Mouse (Mus musculus): Measurements from ENCODE around the gene Exoc1. TPM values are rescaled to one million over a fixed set of nuclear protein-coding genes. Genes with fewer than 3 reads are reported as not detected.

The Exoc1 gene
- 54.9 and 62.4 TPM in 2 replicates for polyA plus RNA-seq (2016; fragmentation: Nextera tagmentation; extraction: Ambion mirVana)

DNA sequence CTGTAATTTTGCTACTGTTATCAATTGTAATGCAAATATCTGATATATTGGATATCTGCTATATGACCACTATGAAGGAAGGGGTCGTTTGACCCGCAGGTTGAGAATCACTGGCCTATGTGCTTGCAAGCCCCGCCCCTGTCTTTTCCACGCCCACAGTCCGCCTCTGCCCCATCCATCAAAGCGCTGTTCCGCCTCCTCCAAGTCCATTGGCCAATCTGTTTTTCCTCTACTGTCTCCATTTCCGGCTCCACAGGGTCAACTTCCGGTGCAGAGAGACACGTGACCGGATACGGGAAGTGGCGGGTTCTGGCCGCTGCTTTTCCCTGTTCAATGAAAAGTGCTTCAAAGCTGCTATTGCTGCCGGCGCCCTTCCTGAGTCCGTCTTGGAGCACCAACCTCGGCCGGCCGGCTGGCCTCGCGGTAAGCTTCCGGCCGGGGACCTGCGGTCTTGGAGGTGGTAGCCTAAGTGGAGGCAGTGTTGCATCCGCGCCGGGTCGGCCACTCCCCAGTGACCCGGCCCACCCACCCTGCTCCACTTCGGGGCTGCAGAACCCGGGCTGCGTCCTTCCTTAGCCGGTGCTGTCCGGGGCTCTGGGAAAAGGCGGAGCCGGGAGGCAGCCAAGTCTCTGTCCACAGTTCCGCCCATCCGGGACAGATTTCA, at the start of gene Exoc1:
Exoc1 (plus strand) TSS at position 272 of the 664 bp plus-strand sequence.
- ATAC-seq (ENCODE audit: low FRiP score, low read depth): peak; percentile 100

DNA sequence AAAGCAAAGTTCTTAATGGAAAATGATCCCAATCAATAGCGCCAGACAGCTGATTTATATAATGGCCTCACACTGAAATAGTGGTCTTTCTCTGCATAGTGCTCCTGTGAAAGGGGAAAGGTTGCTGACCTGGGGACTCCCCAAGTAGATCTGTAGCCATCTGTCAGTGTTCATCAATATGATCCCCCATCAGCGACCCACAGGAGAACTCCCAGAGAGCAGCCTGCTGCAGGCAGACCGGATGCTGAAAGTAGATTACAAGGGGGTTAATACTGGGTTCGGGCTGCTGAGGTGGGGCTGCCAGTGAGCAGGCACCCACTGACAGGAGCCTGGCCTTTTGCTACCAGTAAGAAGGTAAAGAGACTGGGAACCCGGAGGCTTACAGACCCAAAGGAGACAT, 45.3 kb upstream of the Exoc1 start, which contains the start of gene Gm7271:
Gm7271 (plus strand) TSS at position 230 of the 400 bp plus-strand sequence.
- no peak for ATAC-seq (ENCODE audit: low FRiP score, low read depth)
- Histone ChIP-seq H3K4me2 (replicated peaks) (no peak within 1 kb of the TSS), H3K9ac (no peak within 1 kb of the TSS), H3K36me3 (no peaks in the 10 kb centered on the region), H3K27me3 (replicated peaks) (no peaks in the 10 kb centered on the region), H3K4me3 (no peak within 1 kb of the TSS), H3K9me3 (no peaks in the 10 kb centered on the region), H3K4me1 (no peaks in the 10 kb centered on the region), H3K27ac (no peak within 1 kb of the TSS)
- WGBS: 40% methylated on average over 5 of the region's 5 CpGs

More for the DNA sequence above, at the start of gene Exoc1:
- Histone ChIP-seq H3K27ac (no peak within 1 kb of the TSS), H3K4me3 (peak within 1 kb of the TSS; percentile 88), H3K9me3 (no peaks in the 10 kb centered on the region), H3K27me3 (replicated peaks) (no peaks in the 10 kb centered on the region), H3K4me1 (peaks cover 7% of the 10 kb centered on the region), H3K4me2 (replicated peaks) (peak within 1 kb of the TSS; percentile 68), H3K9ac (peak within 1 kb of the TSS; percentile 76), H3K36me3 (peaks cover 5% of the 10 kb centered on the region; the same call in 1 of the 2 replicates)
- WGBS: under 1% methylated on average over 39 of the region's 39 CpGs

DNA sequence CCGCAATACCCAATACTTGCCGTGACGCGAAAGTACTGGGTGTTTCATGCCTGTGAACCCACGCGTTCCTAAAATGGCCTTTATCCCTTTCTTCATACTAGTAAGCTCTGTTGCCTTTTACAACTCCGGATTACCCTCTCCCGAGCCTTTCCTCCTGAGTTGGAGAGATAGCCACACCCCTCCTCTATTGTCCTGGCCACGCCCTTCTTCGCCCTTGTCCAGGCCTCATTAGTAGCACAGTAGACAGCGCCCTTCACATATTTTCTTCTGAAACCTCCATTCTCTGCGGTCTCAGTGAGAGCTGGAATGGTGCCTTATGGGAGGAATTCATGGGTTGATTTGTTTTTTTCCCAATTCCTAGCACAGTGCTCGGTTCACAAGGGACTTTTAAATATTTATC, 34.0 kb upstream of the Exoc1 start:
- no peak for ATAC-seq (ENCODE audit: low FRiP score, low read depth)
- no peaks in the 10 kb centered on the region for H3K9me3 ChIP-seq
- 72% methylated on average over 13 of the region's 13 CpGs for WGBS

DNA sequence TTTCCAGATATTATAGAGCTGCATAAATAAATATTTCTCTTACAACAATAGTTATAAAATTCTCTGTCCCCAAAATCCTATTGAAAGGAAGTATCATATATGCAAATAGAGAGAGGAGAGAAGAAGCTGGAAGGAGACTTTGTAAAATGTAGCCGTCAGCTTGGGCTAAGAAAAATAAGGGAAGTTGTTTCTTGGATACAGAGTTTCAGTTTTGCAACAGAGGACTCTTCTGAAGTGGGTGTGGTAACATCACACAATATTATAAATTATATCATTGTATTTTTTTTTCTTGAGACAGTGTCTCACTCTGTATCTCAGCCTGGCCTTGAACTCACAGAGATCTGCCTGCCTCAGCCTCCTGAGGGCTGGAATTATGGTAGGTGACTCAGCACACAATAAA, 6.7 kb upstream of the Exoc1 start:
- Histone ChIP-seq H3K36me3 (no peaks in the 10 kb centered on the region), H3K9ac (no peak overlapping the region), H3K27ac (no peak overlapping the region), H3K4me3 (no peak overlapping the region), H3K4me1 (no peaks in the 10 kb centered on the region), H3K27me3 (replicated peaks) (no peaks in the 10 kb centered on the region), H3K9me3 (no peaks in the 10 kb centered on the region), H3K4me2 (replicated peaks) (no peak overlapping the region)
- 86% methylated on average over 1 of the region's 1 CpGs for WGBS
- ATAC-seq (ENCODE audit: low FRiP score, low read depth): no peak

More for the DNA sequence above, 34.0 kb upstream of the Exoc1 start:
- H3K9ac ChIP-seq: no peak overlapping the region
- H3K4me1 ChIP-seq: no peaks in the 10 kb centered on the region
- no peak overlapping the region for H3K27ac ChIP-seq
- H3K4me2 ChIP-seq (replicated peaks): no peak overlapping the region
- no peaks in the 10 kb centered on the region for H3K36me3 ChIP-seq
- no peak overlapping the region for H3K4me3 ChIP-seq
- no peaks in the 10 kb centered on the region for H3K27me3 ChIP-seq (replicated peaks)

DNA sequence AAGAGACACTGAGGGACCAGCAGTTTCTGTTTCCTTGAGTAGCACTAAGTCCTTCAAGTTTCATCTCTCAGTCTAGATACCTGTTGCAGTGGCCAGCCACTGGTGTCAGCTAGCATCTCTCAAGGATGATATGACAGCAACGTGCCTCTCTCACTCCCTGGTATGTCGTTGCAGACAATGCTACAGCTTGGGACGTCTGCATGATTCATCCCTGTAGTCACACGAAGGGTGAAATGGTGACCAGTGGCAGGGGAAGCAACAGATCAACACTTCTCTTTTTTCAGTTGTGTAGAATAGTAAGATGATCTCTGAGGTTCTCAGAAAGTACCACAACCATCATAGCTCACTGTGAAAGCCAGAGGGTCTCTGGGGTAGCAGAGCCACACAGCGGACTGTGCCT, 4.5 kb upstream of the Exoc1 start:
- no peak overlapping the region for H3K4me3 ChIP-seq
- H3K4me1 ChIP-seq: no peaks in the 10 kb centered on the region
- ATAC-seq (ENCODE audit: low FRiP score, low read depth): no peak
- no peak overlapping the region for H3K27ac ChIP-seq
- H3K9me3 ChIP-seq: no peaks in the 10 kb centered on the region
- 80% methylated on average over 5 of the region's 5 CpGs for WGBS
- H3K27me3 ChIP-seq (replicated peaks): no peaks in the 10 kb centered on the region
- H3K4me2 ChIP-seq (replicated peaks): no peak overlapping the region
- H3K9ac ChIP-seq: no peak overlapping the region
- no peaks in the 10 kb centered on the region for H3K36me3 ChIP-seq

DNA sequence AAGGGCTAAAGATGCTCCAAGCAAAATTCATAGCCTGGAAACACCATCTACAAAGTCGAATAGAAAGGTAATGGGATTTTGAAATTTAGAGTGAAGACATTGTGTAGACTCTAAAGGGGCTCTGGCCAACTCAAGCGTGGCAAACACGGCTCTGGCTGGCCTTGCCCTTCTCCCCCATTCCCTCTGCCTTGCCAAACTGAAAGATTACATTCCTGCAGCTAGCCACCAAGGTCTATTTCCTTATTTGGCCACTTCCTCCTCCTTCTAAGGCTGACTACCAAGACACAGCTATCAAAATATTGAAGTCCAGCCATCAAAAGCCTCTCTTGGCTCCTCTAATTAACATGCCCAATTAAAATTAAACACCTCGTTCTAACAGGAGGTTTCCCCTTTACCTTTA, 4.0 kb upstream of the Exoc1 start:
- H3K4me2 ChIP-seq (replicated peaks): no peak overlapping the region
- H3K9me3 ChIP-seq: no peaks in the 10 kb centered on the region
- no peak overlapping the region for H3K9ac ChIP-seq
- no peak overlapping the region for H3K4me3 ChIP-seq
- no peak overlapping the region for H3K27ac ChIP-seq
- H3K36me3 ChIP-seq: no peaks in the 10 kb centered on the region
- peaks cover 4% of the 10 kb centered on the region for H3K4me1 ChIP-seq
- H3K27me3 ChIP-seq (replicated peaks): no peaks in the 10 kb centered on the region
- WGBS: 81% methylated on average over 4 of the region's 4 CpGs
- no peak for ATAC-seq (ENCODE audit: low FRiP score, low read depth)

DNA sequence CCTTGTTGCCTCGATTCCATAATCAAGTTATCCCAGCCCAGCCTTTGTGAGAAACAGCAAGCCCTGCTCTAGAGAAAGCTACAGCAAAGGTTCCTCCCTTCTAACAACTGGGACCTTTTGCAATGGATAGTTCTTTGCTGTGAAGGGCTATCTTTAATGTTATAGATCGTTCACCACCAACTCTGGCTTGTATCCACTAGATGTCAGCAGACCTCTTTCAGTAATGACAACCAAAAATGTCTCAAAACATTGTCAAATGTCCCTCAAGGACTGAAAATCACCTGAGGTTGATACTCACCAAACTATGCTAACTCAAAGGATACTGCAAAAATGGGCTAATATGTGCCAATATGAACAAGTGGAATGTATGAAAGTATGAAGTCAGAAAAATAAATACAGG, 3.3 kb upstream of the Exoc1 start:
- no peaks in the 10 kb centered on the region for H3K9me3 ChIP-seq
- WGBS: 62% methylated on average over 2 of the region's 2 CpGs
- no peak for ATAC-seq (ENCODE audit: low FRiP score, low read depth)
- no peaks in the 10 kb centered on the region for H3K27me3 ChIP-seq (replicated peaks)
- no peaks in the 10 kb centered on the region for H3K36me3 ChIP-seq
- H3K4me1 ChIP-seq: peaks cover 7% of the 10 kb centered on the region
- no peak overlapping the region for H3K4me3 ChIP-seq
- H3K9ac ChIP-seq: no peak overlapping the region
- H3K27ac ChIP-seq: no peak overlapping the region
- H3K4me2 ChIP-seq (replicated peaks): no peak overlapping the region

DNA sequence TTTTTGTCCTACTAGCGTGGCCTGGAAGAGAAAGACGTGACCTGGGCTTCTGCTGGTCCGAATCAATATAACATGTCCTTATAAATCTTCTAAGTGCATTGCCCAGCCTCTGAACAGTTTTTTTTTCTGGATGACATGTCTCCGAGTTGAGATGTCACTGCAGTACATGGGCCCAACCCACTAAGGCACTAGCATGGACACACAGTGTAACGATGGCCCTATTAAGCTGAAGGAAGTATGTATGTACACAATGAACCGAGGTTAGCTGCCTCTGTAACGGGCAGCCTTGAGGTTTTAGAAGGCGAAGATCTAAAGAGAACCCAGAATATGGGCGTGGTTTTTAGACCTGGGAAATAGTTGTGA, 574 bp downstream of the Exoc1 start:
- H3K27ac ChIP-seq: no peak overlapping the region
- peak; percentile 35 for ATAC-seq (ENCODE audit: low FRiP score, low read depth)
- peak overlapping the region; percentile 68 for H3K4me2 ChIP-seq (replicated peaks)
- H3K9ac ChIP-seq: peak overlapping the region; percentile 76
- H3K4me3 ChIP-seq: peak overlapping the region; percentile 88
- no peaks in the 10 kb centered on the region for H3K9me3 ChIP-seq
- 10% methylated on average over 9 of the region's 9 CpGs for WGBS
- peaks cover 5% of the 10 kb centered on the region; the same call in 1 of the 2 replicates for H3K36me3 ChIP-seq
- no peaks in the 10 kb centered on the region for H3K27me3 ChIP-seq (replicated peaks)
- peaks cover 7% of the 10 kb centered on the region for H3K4me1 ChIP-seq

DNA sequence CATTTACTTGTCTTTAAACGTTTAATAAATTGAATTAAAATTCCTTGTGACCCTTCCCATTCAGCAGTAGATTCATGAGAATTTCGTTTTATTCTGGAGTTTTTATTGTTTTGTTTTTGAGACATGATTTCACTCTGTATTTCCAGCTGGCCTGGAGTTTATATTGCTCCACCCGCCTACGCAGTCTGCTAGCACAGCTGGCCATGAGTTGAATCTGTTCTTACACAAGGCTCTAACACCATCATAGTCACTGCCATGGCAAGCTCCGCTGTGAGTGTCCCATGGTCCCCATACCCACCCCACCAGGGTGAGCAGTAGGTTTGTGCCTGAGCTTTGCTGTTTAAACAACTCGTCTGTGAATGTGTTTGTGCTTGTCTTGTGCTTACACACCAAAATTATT, 4.1 kb downstream of the Exoc1 start:
- H3K4me3 ChIP-seq: no peak overlapping the region
- peaks cover 32% of the 10 kb centered on the region for H3K36me3 ChIP-seq
- H3K4me2 ChIP-seq (replicated peaks): no peak overlapping the region
- H3K9me3 ChIP-seq: no peaks in the 10 kb centered on the region
- ATAC-seq (ENCODE audit: low FRiP score, low read depth): no peak
- no peak overlapping the region for H3K27ac ChIP-seq
- H3K9ac ChIP-seq: no peak overlapping the region
- WGBS: 90% methylated on average over 6 of the region's 6 CpGs
- H3K4me1 ChIP-seq: peaks cover 7% of the 10 kb centered on the region
- no peaks in the 10 kb centered on the region for H3K27me3 ChIP-seq (replicated peaks)

DNA sequence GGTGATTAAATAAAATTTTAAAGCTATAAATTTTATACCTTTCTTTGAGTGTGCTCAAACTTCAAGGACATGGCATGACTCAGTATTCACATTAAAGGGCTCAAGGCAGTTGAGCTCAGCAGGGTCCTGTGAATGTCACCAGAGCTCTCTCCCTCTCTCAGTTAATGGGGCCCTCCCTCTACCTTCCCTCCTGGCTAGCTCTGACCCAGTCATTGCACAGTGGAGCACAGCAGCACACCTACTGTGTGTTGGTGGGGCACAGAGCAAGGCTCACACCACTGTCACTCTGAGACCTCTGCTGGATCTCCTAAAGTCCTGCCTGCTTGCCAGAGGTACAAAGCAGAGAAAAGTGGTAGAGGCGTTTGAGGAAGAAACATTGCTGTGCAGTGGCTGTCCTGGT, 7.1 kb downstream of the Exoc1 start:
- no peak overlapping the region for H3K4me3 ChIP-seq
- H3K4me1 ChIP-seq: no peaks in the 10 kb centered on the region
- H3K9me3 ChIP-seq: no peaks in the 10 kb centered on the region
- H3K4me2 ChIP-seq (replicated peaks): no peak overlapping the region
- ATAC-seq (ENCODE audit: low FRiP score, low read depth): no peak
- peaks cover 38% of the 10 kb centered on the region for H3K36me3 ChIP-seq
- no peak overlapping the region for H3K27ac ChIP-seq
- no peak overlapping the region for H3K9ac ChIP-seq
- H3K27me3 ChIP-seq (replicated peaks): no peaks in the 10 kb centered on the region
- WGBS: 88% methylated on average over 1 of the region's 1 CpGs

DNA sequence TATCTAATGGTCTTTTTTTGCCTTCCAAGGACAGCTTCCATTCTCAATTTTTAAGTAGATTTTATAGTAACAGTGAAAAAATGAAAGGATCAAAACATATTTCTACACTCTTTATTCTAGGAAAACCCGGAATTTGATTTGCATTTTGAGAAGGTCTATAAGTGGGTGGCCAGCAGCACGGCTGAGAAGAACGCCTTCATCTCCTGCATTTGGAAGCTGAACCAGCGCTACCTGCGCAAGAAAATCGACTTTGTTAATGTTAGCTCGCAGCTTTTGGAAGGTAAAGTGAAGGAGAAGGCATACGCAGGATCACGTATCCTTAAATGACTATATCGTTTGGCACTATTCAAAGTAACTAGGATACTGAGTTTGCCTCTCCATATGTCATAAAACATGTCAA, 8.5 kb downstream of the Exoc1 start:
- Histone ChIP-seq H3K4me1 (no peaks in the 10 kb centered on the region), H3K36me3 (peaks cover 48% of the 10 kb centered on the region), H3K27ac (no peak overlapping the region), H3K4me2 (replicated peaks) (no peak overlapping the region), H3K9ac (no peak overlapping the region), H3K4me3 (no peak overlapping the region), H3K27me3 (replicated peaks) (no peaks in the 10 kb centered on the region), H3K9me3 (no peaks in the 10 kb centered on the region)
- WGBS: 96% methylated on average over 10 of the region's 10 CpGs
- ATAC-seq (ENCODE audit: low FRiP score, low read depth): no peak

DNA sequence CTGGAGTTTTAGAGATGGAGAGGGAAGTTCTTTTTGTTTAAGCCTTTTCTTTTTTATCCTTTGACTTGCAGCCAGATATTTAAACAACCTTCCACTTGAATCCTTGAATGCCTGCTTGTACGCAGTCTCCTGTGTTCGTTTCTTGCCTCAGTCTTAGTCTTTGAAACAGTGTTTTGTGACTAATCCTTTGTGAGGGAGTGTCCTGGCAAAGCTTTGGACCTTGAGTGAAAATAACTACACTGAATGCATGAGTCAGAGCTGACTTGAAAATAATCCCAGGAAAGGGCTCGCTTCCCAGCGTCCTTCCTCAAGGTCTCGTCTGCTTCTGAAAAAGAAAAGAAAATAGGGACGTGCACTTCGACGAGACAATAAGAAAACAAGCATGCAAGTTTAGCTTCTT, 11.1 kb downstream of the Exoc1 start:
- no peak overlapping the region for H3K4me3 ChIP-seq
- no peaks in the 10 kb centered on the region for H3K9me3 ChIP-seq
- no peak overlapping the region for H3K4me2 ChIP-seq (replicated peaks)
- no peaks in the 10 kb centered on the region for H3K4me1 ChIP-seq
- no peak overlapping the region for H3K27ac ChIP-seq
- no peak overlapping the region for H3K9ac ChIP-seq
- 86% methylated on average over 8 of the region's 8 CpGs for WGBS
- ATAC-seq (ENCODE audit: low FRiP score, low read depth): no peak
- H3K36me3 ChIP-seq: peaks cover 66% of the 10 kb centered on the region
- H3K27me3 ChIP-seq (replicated peaks): no peaks in the 10 kb centered on the region

DNA sequence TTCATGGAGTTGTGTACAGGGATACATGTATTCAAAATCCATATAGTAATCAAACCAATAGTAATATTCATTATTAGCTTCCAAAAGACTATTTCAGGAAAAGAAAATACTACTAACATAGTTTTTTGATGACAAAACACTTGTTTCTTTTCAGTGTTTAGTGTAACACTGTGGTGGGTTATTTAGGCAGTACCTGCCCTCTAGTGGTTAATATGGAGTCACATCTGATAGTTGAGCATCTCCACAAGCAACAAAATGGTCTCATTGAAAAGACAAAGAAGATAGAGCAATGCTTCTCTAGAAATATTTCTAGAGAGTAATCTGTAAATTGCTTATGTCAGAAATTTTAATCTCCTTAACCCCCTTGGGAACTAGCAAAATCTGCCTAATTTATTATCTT, 11.7 kb downstream of the Exoc1 start:
- ATAC-seq (ENCODE audit: low FRiP score, low read depth): no peak

More for the DNA sequence above, 11.7 kb downstream of the Exoc1 start:
- no peak overlapping the region for H3K4me2 ChIP-seq (replicated peaks)
- H3K27ac ChIP-seq: no peak overlapping the region
- no peaks in the 10 kb centered on the region for H3K27me3 ChIP-seq (replicated peaks)
- H3K4me1 ChIP-seq: no peaks in the 10 kb centered on the region
- no peaks in the 10 kb centered on the region for H3K9me3 ChIP-seq
- H3K36me3 ChIP-seq: peaks cover 64% of the 10 kb centered on the region
- H3K9ac ChIP-seq: no peak overlapping the region
- no peak overlapping the region for H3K4me3 ChIP-seq
